Comparison of ENCODE assay signal across 23 mouse cellular contexts in genomic region chr6:50735825-50736224, GRCm38 (mm10).
DNase-seq lines count a peak whose midpoint lies in the region; ATAC-seq and TF ChIP-seq lines count a peak whose summit lies in the region.
"Had no signal": no experiment of that assay in that cellular context is flagged by ENCODE, and none has a peak within 500 bp of the region (broad histone marks: within the 10 kb centered on the region; RNA-seq: fewer than 3 reads in every experiment).

No protein-coding gene starts in this region.

- H3K4me2 ChIP-seq in forebrain, embryonic 14.5 days (ENCODE audit: low read length) = no peak overlapping the region
- H3K4me2 ChIP-seq in kidney, embryonic 16.5 days (replicated peaks; ENCODE audit: low read depth, low read length) = no peak overlapping the region
- no peak overlapping the region for H3K4me2 ChIP-seq in neural tube, embryonic 13.5 days
- no peak overlapping the region for H3K4me2 ChIP-seq in stomach, postnatal 0 days (replicated peaks; ENCODE audit: low read depth)
- H3K4me2 ChIP-seq: forebrain, embryonic 12.5 days; limb, embryonic 13.5 days; liver, embryonic 12.5 days; midbrain, embryonic 12.5 days had no signal

- WGBS in forebrain, embryonic 14.5 days = 68% methylated on average over 2 of the region's 2 CpGs
- 75% methylated on average over 2 of the region's 2 CpGs for WGBS in forebrain, embryonic 10.5 days
- WGBS in kidney, adult 2 months = 42% methylated on average over 2 of the region's 2 CpGs
- WGBS in kidney, embryonic 16.5 days = 35% methylated on average over 2 of the region's 2 CpGs
- 48% methylated on average over 2 of the region's 2 CpGs for WGBS in neural tube, embryonic 13.5 days
- 51% methylated on average over 2 of the region's 2 CpGs for WGBS in stomach, postnatal 0 days

- TF ChIP-seq POLR2A in kidney, adult 2 months (IDR thresholded peaks at IDR 0.05; ENCODE audit: low read depth, low read length) = no peak

- H3K9ac ChIP-seq in forebrain, embryonic 14.5 days (ENCODE audit: low read length) = no peak overlapping the region
- no peak overlapping the region for H3K9ac ChIP-seq in kidney, embryonic 16.5 days (replicated peaks; ENCODE audit: low read length)
- no peak overlapping the region for H3K9ac ChIP-seq in neural tube, embryonic 13.5 days
- no peak overlapping the region for H3K9ac ChIP-seq in stomach, postnatal 0 days (ENCODE audit: low read length)
- H3K9ac ChIP-seq: forebrain, embryonic 12.5 days; limb, embryonic 13.5 days; liver, embryonic 12.5 days; midbrain, embryonic 12.5 days had no signal

- H3K27ac ChIP-seq in forebrain, embryonic 14.5 days (ENCODE audit: low read depth, low read length) = no peak overlapping the region
- no peak overlapping the region for H3K27ac ChIP-seq in forebrain, embryonic 10.5 days
- no peak overlapping the region for H3K27ac ChIP-seq in kidney, adult 2 months (ENCODE audit: insufficient read depth, low read depth, low read length)
- no peak overlapping the region for H3K27ac ChIP-seq in kidney, embryonic 16.5 days (ENCODE audit: low read length)
- H3K27ac ChIP-seq in neural tube, embryonic 13.5 days (replicated peaks) = peak overlapping the region; percentile 65
- no peak overlapping the region for H3K27ac ChIP-seq in stomach, postnatal 0 days (replicated peaks)
- H3K27ac ChIP-seq: embryonic facial prominence, embryonic 10.5 days; forebrain, embryonic 12.5 days; gastrocnemius, adult 2 months; limb, embryonic 13.5 days; liver, embryonic 12.5 days; midbrain, embryonic 12.5 days had no signal

- TF ChIP-seq CTCF in kidney, adult 2 months (conservative IDR thresholded peaks at IDR 0.05; ENCODE audit: insufficient read depth, insufficient read length, low read depth, low read length) = no peak
- TF ChIP-seq CTCF in stomach, postnatal 0 days (IDR thresholded peaks at IDR 0.05; ENCODE audit: low read depth) = peak; percentile 32; the same call in 1 of the 2 replicates

- no peaks in the 10 kb centered on the region for H3K27me3 ChIP-seq in forebrain, embryonic 14.5 days (replicated peaks; ENCODE audit: control insufficient read depth, insufficient read depth, low read length)
- H3K27me3 ChIP-seq in forebrain, embryonic 10.5 days (ENCODE audit: poor library complexity, severe bottlenecking) = no peaks in the 10 kb centered on the region
- no peaks in the 10 kb centered on the region for H3K27me3 ChIP-seq in kidney, adult 2 months (replicated peaks; ENCODE audit: control insufficient read depth, insufficient read depth, low read length)
- H3K27me3 ChIP-seq in kidney, embryonic 16.5 days (ENCODE audit: insufficient read depth, low read length) = no peaks in the 10 kb centered on the region
- no peaks in the 10 kb centered on the region for H3K27me3 ChIP-seq in neural tube, embryonic 13.5 days
- H3K27me3 ChIP-seq in stomach, postnatal 0 days (ENCODE audit: control insufficient read depth, insufficient read depth, low read length) = no peaks in the 10 kb centered on the region
- H3K27me3 ChIP-seq: liver, embryonic 12.5 days; midbrain, embryonic 12.5 days had no signal

- ATAC-seq in forebrain, embryonic 14.5 days = no peak
- no peak for ATAC-seq in kidney, embryonic 16.5 days (ENCODE audit: low FRiP score, low TSS enrichment)
- ATAC-seq in neural tube, embryonic 13.5 days (ENCODE audit: low read depth) = no peak
- no peak for ATAC-seq in stomach, postnatal 0 days (ENCODE audit: low FRiP score, low TSS enrichment)
- ATAC-seq: liver, embryonic 12.5 days had no signal

- no peaks in the 10 kb centered on the region for H3K4me1 ChIP-seq in forebrain, embryonic 14.5 days (ENCODE audit: control insufficient read depth, insufficient read depth, low read length)
- no peaks in the 10 kb centered on the region for H3K4me1 ChIP-seq in forebrain, embryonic 10.5 days
- no peaks in the 10 kb centered on the region for H3K4me1 ChIP-seq in kidney, adult 2 months (ENCODE audit: control insufficient read depth, insufficient read depth, low read length)
- H3K4me1 ChIP-seq in kidney, embryonic 16.5 days (ENCODE audit: insufficient read depth, low read length) = peaks cover 6% of the 10 kb centered on the region
- peaks cover 24% of the 10 kb centered on the region for H3K4me1 ChIP-seq in neural tube, embryonic 13.5 days (replicated peaks)
- no peaks in the 10 kb centered on the region for H3K4me1 ChIP-seq in stomach, postnatal 0 days (replicated peaks; ENCODE audit: control insufficient read depth, insufficient read depth)
- H3K4me1 ChIP-seq: embryonic facial prominence, embryonic 10.5 days; liver, embryonic 12.5 days; midbrain, embryonic 12.5 days had no signal

- no peaks in the 10 kb centered on the region for H3K9me3 ChIP-seq in forebrain, embryonic 14.5 days (replicated peaks; ENCODE audit: control insufficient read depth, low read length)
- H3K9me3 ChIP-seq in forebrain, embryonic 10.5 days = no peaks in the 10 kb centered on the region
- H3K9me3 ChIP-seq in kidney, embryonic 16.5 days (ENCODE audit: low read length) = no peaks in the 10 kb centered on the region
- H3K9me3 ChIP-seq in neural tube, embryonic 13.5 days = no peaks in the 10 kb centered on the region
- H3K9me3 ChIP-seq in stomach, postnatal 0 days (ENCODE audit: control insufficient read depth, low read length) = no peaks in the 10 kb centered on the region
- H3K9me3 ChIP-seq: embryonic facial prominence, embryonic 10.5 days; forebrain, embryonic 12.5 days; limb, embryonic 13.5 days; liver, embryonic 12.5 days; midbrain, embryonic 12.5 days had no signal

- DNase-seq in forebrain, embryonic 14.5 days (ENCODE audit: low spot score) = peak; percentile 15
- no peak for DNase-seq in forebrain, embryonic 10.5 days (ENCODE audit: extremely low spot score, low spot score)
- DNase-seq in kidney, adult 2 months = peak; percentile 8
- no peak for DNase-seq in neural tube, embryonic 10.5 days (ENCODE audit: extremely low spot score, low spot score)
- DNase-seq in stomach, postnatal 0 days (ENCODE audit: low spot score) = no peak
- DNase-seq in adipocyte (ENCODE audit: low spot score) = no peak
- DNase-seq: adrenal gland, postnatal 36 days; cerebellum, adult 11-12 months; cerebellum, postnatal 10 days; gastrocnemius, adult 2 months; kidney, adult 11 months; kidney, postnatal 14 days; layer of hippocampus, postnatal 36 days; lung, adult 18-20 months; lung, postnatal 10 days; thymus, postnatal 25 days had no signal

- TF ChIP-seq EP300 in stomach, postnatal 0 days (optimal IDR thresholded peaks at IDR 0.05) = no peak

- no peak overlapping the region for H3K4me3 ChIP-seq in forebrain, embryonic 14.5 days (ENCODE audit: low read depth, low read length)
- no peak overlapping the region for H3K4me3 ChIP-seq in forebrain, embryonic 10.5 days
- no peak overlapping the region for H3K4me3 ChIP-seq in kidney, adult 2 months (ENCODE audit: insufficient read depth, low read depth, low read length)
- H3K4me3 ChIP-seq in kidney, embryonic 16.5 days (ENCODE audit: low read length) = no peak overlapping the region
- H3K4me3 ChIP-seq in neural tube, embryonic 13.5 days = no peak overlapping the region
- no peak overlapping the region for H3K4me3 ChIP-seq in stomach, postnatal 0 days (ENCODE audit: low read depth, low read length)
- H3K4me3 ChIP-seq: embryonic facial prominence, embryonic 10.5 days; forebrain, embryonic 12.5 days; gastrocnemius, adult 2 months; limb, embryonic 13.5 days; liver, embryonic 12.5 days; midbrain, embryonic 12.5 days had no signal

- H3K36me3 ChIP-seq in forebrain, embryonic 14.5 days (ENCODE audit: control insufficient read depth, insufficient read depth, low read length) = no peaks in the 10 kb centered on the region
- H3K36me3 ChIP-seq in forebrain, embryonic 10.5 days (replicated peaks) = no peaks in the 10 kb centered on the region
- H3K36me3 ChIP-seq in kidney, adult 2 months (ENCODE audit: control insufficient read depth, insufficient read depth, low read length) = no peaks in the 10 kb centered on the region
- H3K36me3 ChIP-seq in kidney, embryonic 16.5 days (ENCODE audit: insufficient read depth, low read length) = no peaks in the 10 kb centered on the region
- no peaks in the 10 kb centered on the region for H3K36me3 ChIP-seq in neural tube, embryonic 13.5 days
- no peaks in the 10 kb centered on the region for H3K36me3 ChIP-seq in stomach, postnatal 0 days (ENCODE audit: control insufficient read depth, insufficient read depth, low read length)
- H3K36me3 ChIP-seq: embryonic facial prominence, embryonic 10.5 days; forebrain, embryonic 12.5 days; limb, embryonic 13.5 days; liver, embryonic 12.5 days; midbrain, embryonic 12.5 days had no signal

Comparison
In these comparisons a context has a peak if more than half of its experiments do, and no peak if none do; other contexts are left out.
1. DNase-seq: peak in forebrain, embryonic 14.5 days (single experiment) and kidney, adult 2 months (single experiment); none in forebrain, embryonic 10.5 days (single experiment), neural tube, embryonic 10.5 days (single experiment), stomach, postnatal 0 days (single experiment) and adipocyte (single experiment).